Mouse (Mus musculus) embryonic fibroblast, embryonic 13.5 days (primary cell): ENCODE data around the gene Trabd2b.

Source experiments
- CTCF ChIP-seq: IDR thresholded peaks from 2 replicates; pipeline ENCODE4 v1.5.1; 2011; ENCODE audit warnings: mild to moderate bottlenecking, control low read depth, low read length, moderate library complexity, borderline replicate concordance; ENCODE audit not compliant: insufficient read depth
- POLR2A ChIP-seq: IDR thresholded peaks from 2 replicates; pipeline ENCODE4 v1.6.1; 2011; ENCODE audit warnings: low read depth, mild to moderate bottlenecking, control low read depth, low read length, moderate library complexity

- TF ChIP-seq CTCF, result no peak
- TF ChIP-seq POLR2A, result no peak
These were observed 46.7 kb upstream of the Trabd2b start for GRCm38 (mm10) chr4:114359818-114360217.
